Mouse (Mus musculus): ENCODE measurements around the gene Phf23.
"Not testable (repeated sequence)": the region's sequence is repeated elsewhere in the genome, so short reads cannot be mapped to it uniquely, and the experiment has no call there.

The Phf23 gene

GRCm38 (mm10) chr11:69995391-69995960, at the start of gene Phf23:
Phf23 (plus strand) TSS chr11:69995777.
- in situ Hi-C loops (cut with MboI), result no loop called here

- in situ Hi-C loops (cut with MboI), result no loop called here
Measured at GRCm38 (mm10) chr11:69945997-69946891, 49.3 kb upstream of the Phf23 start.

GRCm38 (mm10) chr11:69947337-69948065, 48.1 kb upstream of the Phf23 start:
- in situ Hi-C loops (cut with MboI), result no loop called here

- in situ Hi-C loops (cut with MboI), result no loop called here
Measured at GRCm38 (mm10) chr11:69948066-69948762, 47.4 kb upstream of the Phf23 start, which contains the start of gene Slc2a4. Slc2a4 (minus strand) TSS chr11:69948188.

GRCm38 (mm10) chr11:69948763-69949150, 46.8 kb upstream of the Phf23 start:
- in situ Hi-C loops (cut with MboI), result no loop called here

- in situ Hi-C loops (cut with MboI), result no loop called here
Measured at GRCm38 (mm10) chr11:69950807-69951459, 44.6 kb upstream of the Phf23 start.

- in situ Hi-C loops (cut with MboI), result no loop called here
Measured at GRCm38 (mm10) chr11:69952274-69952673, 43.3 kb upstream of the Phf23 start.

GRCm38 (mm10) chr11:69953267-69953915, 42.2 kb upstream of the Phf23 start:
- in situ Hi-C loops (cut with MboI), result no loop called here

- in situ Hi-C loops (cut with MboI), result not testable (repeated sequence)
Measured at GRCm38 (mm10) chr11:69955618-69956017, 40.0 kb upstream of the Phf23 start.

GRCm38 (mm10) chr11:69956218-69956617, 39.4 kb upstream of the Phf23 start:
- in situ Hi-C loops (cut with MboI), result no loop called here

GRCm38 (mm10) chr11:69960616-69961015, 35.0 kb upstream of the Phf23 start:
- in situ Hi-C loops (cut with MboI), result no loop called here

- in situ Hi-C loops (cut with MboI), result no loop called here
Measured at GRCm38 (mm10) chr11:69961841-69962240, 33.7 kb upstream of the Phf23 start.

GRCm38 (mm10) chr11:69964650-69965270, 30.8 kb upstream of the Phf23 start, which contains the start of gene Cldn7:
Cldn7 (plus strand) TSS chr11:69964779.
- in situ Hi-C loops (cut with MboI), result no loop called here

GRCm38 (mm10) chr11:69965271-69966005, 30.1 kb upstream of the Phf23 start:
- in situ Hi-C loops (cut with MboI), result no loop called here

GRCm38 (mm10) chr11:69966006-69966859, 29.3 kb upstream of the Phf23 start:
- in situ Hi-C loops (cut with MboI), result no loop called here

GRCm38 (mm10) chr11:69966860-69967517, 28.6 kb upstream of the Phf23 start:
- in situ Hi-C loops (cut with MboI), result no loop called here

- in situ Hi-C loops (cut with MboI), result no loop called here
Measured at GRCm38 (mm10) chr11:69968793-69969192, 26.8 kb upstream of the Phf23 start.

- in situ Hi-C loops (cut with MboI), result no loop called here
Measured at GRCm38 (mm10) chr11:69970222-69970621, 25.4 kb upstream of the Phf23 start.
